Mouse (Mus musculus) frontal cortex, adult (tissue): Measurements from ENCODE around the gene Fryl.
"Not testable (repeated sequence)": the region's sequence is repeated elsewhere in the genome, so short reads cannot be mapped to it uniquely, and the experiment has no call there.

Source experiments
- ATAC-seq: cut with Nextera tagmentation; 2 replicates; pipeline ENCODE4 v1.9.2; 2017; ENCODE audit warnings: mild to moderate bottlenecking, moderate library complexity, mixed read lengths; ENCODE audit not compliant: low TSS enrichment

The Fryl gene

GRCm38 (mm10) chr5:73012884-73013610 is 243.4 kb downstream of the Fryl start:
- ATAC-seq, result not testable (repeated sequence)

GRCm38 (mm10) chr5:73011806-73012205 is 244.6 kb downstream of the Fryl start:
- ATAC-seq, result not testable (repeated sequence)

- ATAC-seq, result not testable (repeated sequence)
Observed at GRCm38 (mm10) chr5:73008230-73008629, 248.2 kb downstream of the Fryl start.

- no peak for ATAC-seq
Observed at GRCm38 (mm10) chr5:73007582-73007959, 248.8 kb downstream of the Fryl start.

GRCm38 (mm10) chr5:73006784-73007581 is 249.4 kb downstream of the Fryl start, which contains the start of gene Slc10a4:
TSS of gene Slc10a4 (plus strand) at chr5:73006883.
- no peak for ATAC-seq

- no peak for ATAC-seq
Observed at GRCm38 (mm10) chr5:73004046-73004445, 252.4 kb downstream of the Fryl start.

- ATAC-seq, result not testable (repeated sequence)
Observed at GRCm38 (mm10) chr5:72998546-72998945, 257.9 kb downstream of the Fryl start.

GRCm38 (mm10) chr5:72995379-72995778 is 261.0 kb downstream of the Fryl start:
- ATAC-seq, result no peak

- ATAC-seq, result no peak
Observed at GRCm38 (mm10) chr5:72994928-72995327, 261.5 kb downstream of the Fryl start.

GRCm38 (mm10) chr5:72994424-72994823 is 262.0 kb downstream of the Fryl start:
- ATAC-seq, result no peak

GRCm38 (mm10) chr5:72992474-72992873 is 263.9 kb downstream of the Fryl start:
- no peak for ATAC-seq

GRCm38 (mm10) chr5:72989756-72990155 is 266.7 kb downstream of the Fryl start:
- no peak for ATAC-seq

GRCm38 (mm10) chr5:72987786-72988185 is 268.6 kb downstream of the Fryl start:
- ATAC-seq, result no peak

- ATAC-seq, result peak; percentile 82
Observed at GRCm38 (mm10) chr5:72984091-72984490, 272.3 kb downstream of the Fryl start.

- ATAC-seq, result no peak
Observed at GRCm38 (mm10) chr5:72976539-72976938, 279.9 kb downstream of the Fryl start.

GRCm38 (mm10) chr5:72975996-72976395 is 280.4 kb downstream of the Fryl start:
- ATAC-seq, result no peak

- no peak for ATAC-seq
Observed at GRCm38 (mm10) chr5:72974602-72975001, 281.8 kb downstream of the Fryl start, which contains the start of gene Gm10135. TSS of gene Gm10135 (minus strand) at chr5:72974702.

GRCm38 (mm10) chr5:72972934-72973333 is 283.5 kb downstream of the Fryl start:
- peak; percentile 82 for ATAC-seq

GRCm38 (mm10) chr5:72972435-72972834 is 284.0 kb downstream of the Fryl start:
- ATAC-seq, result no peak
